Mouse (Mus musculus): ENCODE data around the gene Lrrc40. TPM values are rescaled to one million over a fixed set of nuclear protein-coding genes. Genes with fewer than 3 reads are reported as not detected.

Gene Lrrc40
- total RNA-seq, 1 experiment, result 42.5 TPM

- in situ Hi-C loops (cut with MboI; ENCODE audit: low sequenced_read_pairs in 2 of 2, unreplicated experiment in 2 of 2), result loop anchor here in 1 of 2 experiments (25.0 kb wide), 1 partner anchor 471 kb away; the partner anchor contains the start of gene Zranb2
- Histone ChIP-seq H3K9me3 (ENCODE audit: control insufficient read depth, insufficient read depth, low read depth, low read length) (no peaks in the 10 kb centered on the region), H3K9ac (ENCODE audit: insufficient read depth, low read depth, low read length, poor library complexity, severe bottlenecking) (no peak overlapping the region), H3K4me3 (ENCODE audit: insufficient read depth in 1 of 2, low read depth in 1 of 2, low read length in 2 of 2, poor library complexity in 1 of 2, severe bottlenecking in 1 of 2) (no peak overlapping the region), H3K4me1 (ENCODE audit: control insufficient read depth in 2 of 2, insufficient read depth in 2 of 2, low read length in 2 of 2, poor library complexity in 1 of 2) (no peaks in the 10 kb centered on the region), H3K27ac (ENCODE audit: insufficient read depth, low read depth, low read length, poor library complexity, severe bottlenecking) (no peak overlapping the region), H3K36me3 (ENCODE audit: control insufficient read depth, insufficient read depth, low read length, poor library complexity, severe bottlenecking) (peaks cover 20% of the 10 kb centered on the region)
- TF ChIP-seq ZC3H11A (IDR thresholded peaks at IDR 0.05; ENCODE audit: borderline replicate concordance, low read depth, low read length) (no peak), MAFK (IDR thresholded peaks at IDR 0.05; ENCODE audit: insufficient read depth, low read depth, low read length) (no peak), HCFC1 (IDR thresholded peaks at IDR 0.05; ENCODE audit: borderline replicate concordance, insufficient read depth, low read length) (no peak), CHD2 (IDR thresholded peaks at IDR 0.05; ENCODE audit: low read depth, low read length) (no peak), ZNF384 (IDR thresholded peaks at IDR 0.05; ENCODE audit: low read depth, low read length) (no peak)
- no peak for DNase-seq (ENCODE audit: low read depth, low spot score)
Observed at GRCm38 (mm10) chr3:158008647-158009046, 27.8 kb upstream of the Lrrc40 start.

DNA sequence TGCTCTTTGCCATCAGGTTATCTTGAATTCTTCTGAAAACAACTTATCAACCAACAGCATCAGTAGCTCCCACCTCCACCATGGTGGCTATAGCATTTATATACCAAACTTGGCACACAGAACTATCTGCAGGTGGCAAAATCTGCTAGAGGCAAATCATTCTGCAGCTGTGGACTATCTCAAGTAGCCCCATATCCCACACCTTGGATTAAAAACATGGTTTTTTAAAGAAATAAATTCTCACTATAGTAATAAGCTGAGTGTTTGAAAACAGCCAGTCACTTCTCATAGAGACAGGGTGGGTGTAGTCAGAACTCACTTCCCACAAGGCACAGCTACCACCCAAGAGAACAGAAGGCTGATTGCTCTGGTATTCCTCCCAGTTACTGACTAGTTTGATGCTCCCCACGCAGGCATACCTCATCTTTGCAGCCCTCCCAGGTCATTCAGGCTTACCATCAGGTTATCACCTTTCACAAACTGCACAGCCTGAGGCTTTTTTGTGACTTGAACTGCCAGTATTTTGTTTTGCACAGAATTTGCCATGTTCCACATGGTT, 26.6 kb upstream of the Lrrc40 start:
- Histone ChIP-seq H3K36me3 (ENCODE audit: control insufficient read depth, insufficient read depth, low read length, poor library complexity, severe bottlenecking) (peaks cover 22% of the 10 kb centered on the region), H3K4me1 (ENCODE audit: control insufficient read depth in 2 of 2, insufficient read depth in 2 of 2, low read length in 2 of 2, poor library complexity in 1 of 2) (no peaks in the 10 kb centered on the region), H3K4me3 (ENCODE audit: insufficient read depth in 1 of 2, low read depth in 1 of 2, low read length in 2 of 2, poor library complexity in 1 of 2, severe bottlenecking in 1 of 2) (no peak overlapping the region), H3K9me3 (ENCODE audit: control insufficient read depth, insufficient read depth, low read depth, low read length) (no peaks in the 10 kb centered on the region), H3K27ac (ENCODE audit: insufficient read depth, low read depth, low read length, poor library complexity, severe bottlenecking) (no peak overlapping the region), H3K9ac (ENCODE audit: insufficient read depth, low read depth, low read length, poor library complexity, severe bottlenecking) (no peak overlapping the region)
- in situ Hi-C loops (cut with MboI; ENCODE audit: low sequenced_read_pairs in 2 of 2, unreplicated experiment in 2 of 2), result loop anchor here in 1 of 2 experiments (25.0 kb wide), 1 partner anchor 473 kb away; the partner anchor contains the start of gene Zranb2
- no peak for DNase-seq (ENCODE audit: low read depth, low spot score)
- TF ChIP-seq MAFK (IDR thresholded peaks at IDR 0.05; ENCODE audit: insufficient read depth, low read depth, low read length) (no peak), ZNF384 (IDR thresholded peaks at IDR 0.05; ENCODE audit: low read depth, low read length) (no peak), HCFC1 (IDR thresholded peaks at IDR 0.05; ENCODE audit: borderline replicate concordance, insufficient read depth, low read length) (no peak), CHD2 (IDR thresholded peaks at IDR 0.05; ENCODE audit: low read depth, low read length) (no peak), ZC3H11A (IDR thresholded peaks at IDR 0.05; ENCODE audit: borderline replicate concordance, low read depth, low read length) (no peak)

GRCm38 (mm10) chr3:158031371-158031925, 5.0 kb upstream of the Lrrc40 start:
- Histone ChIP-seq H3K4me1 (ENCODE audit: control insufficient read depth in 2 of 2, insufficient read depth in 2 of 2, low read length in 2 of 2, poor library complexity in 1 of 2) (peaks cover 0 to 1% of the 10 kb centered on the region in 2 experiments; a peak in 1 of 4 replicates), H3K9ac (ENCODE audit: insufficient read depth, low read depth, low read length, poor library complexity, severe bottlenecking) (peak overlapping the region; percentile 95), H3K27ac (ENCODE audit: insufficient read depth, low read depth, low read length, poor library complexity, severe bottlenecking) (peak overlapping the region; percentile 91), H3K4me3 (ENCODE audit: insufficient read depth in 1 of 2, low read depth in 1 of 2, low read length in 2 of 2, poor library complexity in 1 of 2, severe bottlenecking in 1 of 2) (peak overlapping the region; percentile 86 to 91), H3K9me3 (ENCODE audit: control insufficient read depth, insufficient read depth, low read depth, low read length) (no peaks in the 10 kb centered on the region), H3K36me3 (ENCODE audit: control insufficient read depth, insufficient read depth, low read length, poor library complexity, severe bottlenecking) (peaks cover 2% of the 10 kb centered on the region)
- in situ Hi-C loops (cut with MboI; ENCODE audit: low sequenced_read_pairs in 2 of 2, unreplicated experiment in 2 of 2), result no loop called here
- peak; percentile 76 for TF ChIP-seq CHD2 (IDR thresholded peaks at IDR 0.05; ENCODE audit: low read depth, low read length)
- peak; percentile 82 for TF ChIP-seq HCFC1 (IDR thresholded peaks at IDR 0.05; ENCODE audit: borderline replicate concordance, insufficient read depth, low read length)
- TF ChIP-seq ZNF384 (IDR thresholded peaks at IDR 0.05; ENCODE audit: low read depth, low read length), result no peak
- DNase-seq (ENCODE audit: low read depth, low spot score), result peak; percentile 76

DNA sequence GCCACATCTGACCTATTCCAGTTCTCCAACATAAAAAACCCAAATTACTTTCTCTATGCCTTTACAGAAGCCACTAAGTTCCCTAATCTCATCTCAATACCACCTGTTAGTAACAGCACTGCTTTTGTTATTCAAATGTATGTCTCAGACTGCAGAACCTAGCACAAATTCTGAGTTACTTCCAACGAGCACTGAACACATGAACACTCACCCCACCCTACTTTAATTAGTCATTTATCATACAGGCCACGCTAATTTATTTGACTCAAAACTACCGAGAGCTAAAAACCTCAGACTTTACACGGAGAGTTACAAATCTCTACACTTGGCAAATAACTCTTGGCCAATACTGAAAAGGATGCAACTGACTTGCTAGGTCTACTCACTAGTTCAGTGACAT, 4.4 kb upstream of the Lrrc40 start:
- Histone ChIP-seq H3K4me3 (ENCODE audit: insufficient read depth in 1 of 2, low read depth in 1 of 2, low read length in 2 of 2, poor library complexity in 1 of 2, severe bottlenecking in 1 of 2) (peak overlapping the region; percentile 86 to 91), H3K9me3 (ENCODE audit: control insufficient read depth, insufficient read depth, low read depth, low read length) (no peaks in the 10 kb centered on the region), H3K9ac (ENCODE audit: insufficient read depth, low read depth, low read length, poor library complexity, severe bottlenecking) (no peak overlapping the region; the same call in 1 of the 2 replicates), H3K36me3 (ENCODE audit: control insufficient read depth, insufficient read depth, low read length, poor library complexity, severe bottlenecking) (no peaks in the 10 kb centered on the region; the same call in 1 of the 2 replicates), H3K4me1 (ENCODE audit: control insufficient read depth in 2 of 2, insufficient read depth in 2 of 2, low read length in 2 of 2, poor library complexity in 1 of 2) (peaks cover 0 to 2% of the 10 kb centered on the region in 2 experiments; a peak in 1 of 4 replicates), H3K27ac (ENCODE audit: insufficient read depth, low read depth, low read length, poor library complexity, severe bottlenecking) (peak overlapping the region; percentile 91; the same call in 1 of the 2 replicates)
- in situ Hi-C loops (cut with MboI; ENCODE audit: low sequenced_read_pairs in 2 of 2, unreplicated experiment in 2 of 2), result no loop called here
- no peak for DNase-seq (ENCODE audit: low read depth, low spot score)
- TF ChIP-seq HCFC1 (IDR thresholded peaks at IDR 0.05; ENCODE audit: borderline replicate concordance, insufficient read depth, low read length), result no peak
